Mouse (Mus musculus) CH12.LX (cell line): ENCODE data around the gene Tcea2. TPM values are rescaled to one million over a fixed set of nuclear protein-coding genes. Genes with fewer than 3 reads are reported as not detected.

ENCODE experiments used
- DNase-seq: peaks from one replicate; pipeline ENCODE4 v3.0.0-alpha.2; 2013; ENCODE audit errors: extremely low read depth
- H3K27ac ChIP-seq: 2 replicates; pipeline ENCODE4 v1.5.1; 2012; ENCODE audit warnings: low read depth, mild to moderate bottlenecking, control low read depth, moderate library complexity; ENCODE audit not compliant: insufficient read depth
- H3K27me3 ChIP-seq: replicated peaks from 2 replicates; pipeline ENCODE3; 2012; ENCODE audit warnings: inconsistent platforms
- H3K36me3 ChIP-seq, 2 experiments: replicated peaks in 1 of 2; 2 replicates each; pipeline versions ENCODE3 to v1.6.1; 2012; ENCODE audit warnings: inconsistent platforms in 1 of 2, low read length in 1 of 2, mild to moderate bottlenecking in 1 of 2, mixed read lengths in 1 of 2, moderate library complexity in 1 of 2; ENCODE audit not compliant: control insufficient read depth in 1 of 2, insufficient read depth in 1 of 2
- H3K4me1 ChIP-seq, 2 experiments: 2 replicates each; pipeline ENCODE4 v1.6.1; 2012; ENCODE audit warnings: inconsistent platforms in 1 of 2, moderate library complexity in 1 of 2; ENCODE audit not compliant: insufficient read depth in 2 of 2, control insufficient read depth in 1 of 2
- H3K4me2 ChIP-seq: 2 replicates; pipeline ENCODE4 v1.6.1; 2012; ENCODE audit warnings: low read depth, mild to moderate bottlenecking, control low read depth; ENCODE audit not compliant: poor library complexity, insufficient read depth, severe bottlenecking
- H3K4me3 ChIP-seq, 3 experiments: fragments of 150-350 bp in 1 of 3; sonication (generic) in 1 of 3; replicated peaks in 1 of 3; 2 replicates each; pipeline versions ENCODE3 to v1.5.1; 2011 to 2012; ENCODE audit warnings: low read depth in 2 of 3, low read length in 2 of 3, mild to moderate bottlenecking in 2 of 3, moderate library complexity in 2 of 3, control low read depth in 1 of 3, improper control_type of control experiment in 1 of 3, inconsistent platforms in 1 of 3, mixed read lengths in 1 of 3; ENCODE audit not compliant: poor library complexity in 1 of 3
- H3K79me2 ChIP-seq: replicated peaks from 2 replicates; pipeline ENCODE4 v1.6.1; 2012; ENCODE audit warnings: mild to moderate bottlenecking, moderate library complexity; ENCODE audit not compliant: control insufficient read depth, poor library complexity, insufficient read depth, severe bottlenecking; ENCODE audit errors: extremely low read depth
- H3K9ac ChIP-seq: 2 replicates; pipeline ENCODE4 v1.6.1; 2012; ENCODE audit warnings: low read depth, mild to moderate bottlenecking, control low read depth, moderate library complexity; ENCODE audit not compliant: insufficient read depth
- H3K9me3 ChIP-seq: replicated peaks from 2 replicates; pipeline ENCODE3; 2012; ENCODE audit warnings: low read length, inconsistent platforms, mixed read lengths
- BHLHE40 ChIP-seq: IDR thresholded peaks from 2 replicates; pipeline ENCODE4 v1.6.1; 2011; ENCODE audit warnings: mild to moderate bottlenecking, low read depth, low read length, improper control_type of control experiment
- CHD1 ChIP-seq: IDR thresholded peaks from 2 replicates; pipeline ENCODE4 v1.6.1; 2012; ENCODE audit warnings: low read depth, low read length, improper control_type of control experiment, inconsistent platforms
- CHD2 ChIP-seq: IDR thresholded peaks from 2 replicates; pipeline ENCODE4 v1.6.1; 2011; ENCODE audit warnings: low read length, improper control_type of control experiment
- E2F4 ChIP-seq: IDR thresholded peaks from 2 replicates; pipeline ENCODE4 v1.6.1; 2011; ENCODE audit warnings: low read depth, low read length, improper control_type of control experiment; ENCODE audit not compliant: insufficient replicate concordance
- EP300 ChIP-seq: IDR thresholded peaks from 2 replicates; pipeline ENCODE4 v1.6.1; 2011; ENCODE audit warnings: low read length, improper control_type of control experiment
- ETS1 ChIP-seq: conservative IDR thresholded peaks from 2 replicates; pipeline ENCODE4 v1.6.1; 2012; ENCODE audit warnings: low read depth, mild to moderate bottlenecking, inconsistent platforms, low read length, improper control_type of control experiment, moderate library complexity
- HCFC1 ChIP-seq: IDR thresholded peaks from 2 replicates; pipeline ENCODE4 v1.6.1; 2012; ENCODE audit warnings: low read depth, mild to moderate bottlenecking, inconsistent platforms, low read length, improper control_type of control experiment
- IRF4 ChIP-seq: IDR thresholded peaks from 2 replicates; pipeline ENCODE4 v1.6.1; 2014; ENCODE audit warnings: low read depth, mild to moderate bottlenecking, inconsistent platforms, low read length, improper control_type of control experiment
- JUN ChIP-seq: IDR thresholded peaks from 2 replicates; pipeline ENCODE4 v1.6.1; 2011; ENCODE audit warnings: low read depth, mild to moderate bottlenecking, low read length, improper control_type of control experiment, moderate library complexity; ENCODE audit not compliant: insufficient read depth
- JUND ChIP-seq: conservative IDR thresholded peaks from 2 replicates; pipeline ENCODE4 v1.6.1; 2011; ENCODE audit warnings: low read depth, low read length, improper control_type of control experiment
- KAT2A ChIP-seq: IDR thresholded peaks from 2 replicates; pipeline ENCODE4 v1.6.1; 2012; ENCODE audit warnings: low read length, improper control_type of control experiment, inconsistent platforms; ENCODE audit not compliant: insufficient replicate concordance
- MAFK ChIP-seq: IDR thresholded peaks from 2 replicates; pipeline ENCODE4 v1.6.1; 2011; ENCODE audit warnings: low read length, improper control_type of control experiment; ENCODE audit not compliant: insufficient replicate concordance
- MAX ChIP-seq: IDR thresholded peaks from 2 replicates; pipeline ENCODE4 v1.6.1; 2011; ENCODE audit warnings: low read length, improper control_type of control experiment
- MAZ ChIP-seq: IDR thresholded peaks from 2 replicates; pipeline ENCODE4 v1.6.1; 2012; ENCODE audit warnings: low read depth, mild to moderate bottlenecking, inconsistent platforms, low read length, improper control_type of control experiment, moderate library complexity
- MEF2A ChIP-seq: IDR thresholded peaks from 2 replicates; pipeline ENCODE4 v1.6.1; 2014; ENCODE audit warnings: low read depth, mild to moderate bottlenecking, inconsistent platforms, low read length, improper control_type of control experiment, borderline replicate concordance
- MYC ChIP-seq: IDR thresholded peaks from 2 replicates; pipeline ENCODE4 v1.6.1; 2011; ENCODE audit warnings: low read depth, mild to moderate bottlenecking, improper control_type of control experiment, low read length
- NELFE ChIP-seq: IDR thresholded peaks from 2 replicates; pipeline ENCODE4 v1.6.1; 2011; ENCODE audit warnings: low read depth, low read length, improper control_type of control experiment
- NRF1 ChIP-seq: IDR thresholded peaks from 2 replicates; pipeline ENCODE4 v1.6.1; 2014; ENCODE audit warnings: low read depth, mild to moderate bottlenecking, inconsistent platforms, low read length, improper control_type of control experiment, moderate library complexity
- POLR2A ChIP-seq: IDR thresholded peaks from 2 replicates; pipeline ENCODE4 v1.6.1; 2011; ENCODE audit warnings: low read depth, mild to moderate bottlenecking, improper control_type of control experiment, low read length
- RAD21 ChIP-seq: IDR thresholded peaks from 2 replicates; pipeline ENCODE4 v1.6.1; 2011; ENCODE audit warnings: low read depth, mild to moderate bottlenecking, low read length, improper control_type of control experiment, moderate library complexity
- RCOR1 ChIP-seq: conservative IDR thresholded peaks from 2 replicates; pipeline ENCODE4 v1.6.1; 2012; ENCODE audit warnings: low read depth, mild to moderate bottlenecking, inconsistent platforms, low read length, improper control_type of control experiment
- SIN3A ChIP-seq: IDR thresholded peaks from 2 replicates; pipeline ENCODE4 v1.6.1; 2012; ENCODE audit warnings: low read length, improper control_type of control experiment, inconsistent platforms
- TCF12 ChIP-seq: IDR thresholded peaks from 2 replicates; pipeline ENCODE4 v1.6.1; 2014; ENCODE audit warnings: low read depth, mild to moderate bottlenecking, inconsistent platforms, low read length, improper control_type of control experiment
- UBTF ChIP-seq: IDR thresholded peaks from 2 replicates; pipeline ENCODE4 v1.6.1; 2012; ENCODE audit warnings: low read depth, mild to moderate bottlenecking, inconsistent platforms, low read length, improper control_type of control experiment, moderate library complexity
- USF1 ChIP-seq: IDR thresholded peaks from 2 replicates; pipeline ENCODE4 v1.6.1; 2014; ENCODE audit warnings: low read depth, mild to moderate bottlenecking, inconsistent platforms, low read length, improper control_type of control experiment
- USF2 ChIP-seq: conservative IDR thresholded peaks from 2 replicates; pipeline ENCODE4 v1.6.1; 2011; ENCODE audit warnings: low read depth, low read length, improper control_type of control experiment
- ZKSCAN1 ChIP-seq: IDR thresholded peaks from 2 replicates; pipeline ENCODE4 v1.6.1; 2012; ENCODE audit warnings: low read depth, inconsistent platforms, low read length, improper control_type of control experiment, borderline replicate concordance
- ZMIZ1 ChIP-seq: IDR thresholded peaks from 2 replicates; pipeline ENCODE4 v1.6.1; 2012; ENCODE audit warnings: low read depth, mild to moderate bottlenecking, inconsistent platforms, low read length, improper control_type of control experiment
- ZNF384 ChIP-seq: IDR thresholded peaks from 2 replicates; pipeline ENCODE4 v1.6.1; 2012; ENCODE audit warnings: low read depth, low read length, improper control_type of control experiment, inconsistent platforms
- dilution Hi-C: fragments of 300-500 bp; cut with MboI; formaldehyde crosslinking; loops from 2 replicates; pipeline ENCODE4 v1.14.3; 2020; ENCODE audit warnings: low sequenced_read_pairs; ENCODE audit not compliant: extremely low pct_unique_long_range_greater_than_20kb, extremely low pct_ligation_motif_present
- in situ Hi-C: fragments of 300-500 bp; cut with MboI; formaldehyde crosslinking; loops from 3 replicates; pipeline ENCODE4 v1.14.3; 2019; ENCODE audit warnings: low sequenced_read_pairs, low pct_ligation_motif_present, low pct_unique_long_range_greater_than_20kb, mixed read lengths
- polyA plus RNA-seq: library from polyadenylated mRNA; unstranded; fragments of >175 nt; gene quantifications from 2 replicates; pipeline ENCODE4 v1.2.1, GENCODE M21; 2012; ENCODE audit warnings: low read depth; ENCODE audit not compliant: insufficient read length
- total RNA-seq, 2 experiments: library from RNA; depleted of rRNA; stranded (reverse); fragments of 300-350 nt in 1 of 2; fragments of >200 nt in 1 of 2; gene quantifications; 2 replicates each; pipeline ENCODE4 v1.2.3; 2012 to 2014

The Tcea2 gene
- total and polyA plus RNA-seq, 3 experiments: 8.8 to 14.4 (median 9.2) TPM

DNA sequence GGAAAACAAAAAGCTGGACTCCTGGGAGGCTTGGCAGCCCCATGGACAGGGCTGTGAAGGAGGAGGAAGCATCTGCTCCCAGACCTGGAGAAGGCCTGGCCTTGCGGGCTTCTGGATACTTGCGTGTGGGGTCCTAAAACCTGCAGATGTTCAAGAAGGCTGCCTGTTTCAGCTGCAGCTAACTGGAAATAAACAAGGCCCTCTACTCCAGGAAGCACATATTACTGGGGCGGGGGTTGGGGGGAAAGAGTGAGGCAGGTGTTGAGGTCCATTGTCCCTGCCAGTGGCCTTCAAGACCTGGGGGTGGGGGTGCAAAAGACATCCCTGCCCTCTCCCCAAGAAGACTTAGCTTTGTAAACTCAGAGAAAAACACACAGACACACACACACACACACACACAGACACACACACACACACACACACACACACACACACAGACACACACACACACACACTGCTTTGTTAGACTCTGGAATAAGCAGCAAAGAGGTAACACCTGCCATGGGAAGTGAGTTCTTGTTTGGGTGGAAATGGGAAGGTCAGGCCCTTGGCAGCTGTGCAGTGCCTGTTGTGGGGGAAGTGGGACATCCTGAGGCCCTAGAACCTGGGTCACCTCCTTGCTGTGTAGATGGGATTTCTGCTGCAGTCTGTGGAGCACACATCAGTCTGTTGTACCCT is 17.4 kb upstream of the Tcea2 start:
- H3K79me2 ChIP-seq: no peaks in the 10 kb centered on the region
- in situ Hi-C loops (no loop called here), dilution Hi-C loops (no loop called here)
- no peaks in the 10 kb centered on the region for H3K27me3 ChIP-seq
- H3K9ac ChIP-seq: no peak overlapping the region
- TF ChIP-seq UBTF (no peak), MYC (no peak), MEF2A (no peak), ZKSCAN1 (no peak), EP300 (no peak), E2F4 (no peak), JUN (no peak), CHD2 (no peak), POLR2A (no peak), NELFE (no peak), RAD21 (no peak), MAX (no peak), USF1 (no peak), CHD1 (no peak), MAZ (no peak)
- H3K4me1 ChIP-seq: peaks cover 6 to 28% of the 10 kb centered on the region in 2 experiments; a peak in 3 of 4 replicates
- H3K4me2 ChIP-seq: no peak overlapping the region
- no peak overlapping the region for H3K27ac ChIP-seq
- H3K9me3 ChIP-seq: no peaks in the 10 kb centered on the region
- no peak for DNase-seq
- H3K4me3 ChIP-seq: no peak overlapping the region
- H3K36me3 ChIP-seq: peaks cover 5 to 17% of the 10 kb centered on the region in 2 experiments

DNA sequence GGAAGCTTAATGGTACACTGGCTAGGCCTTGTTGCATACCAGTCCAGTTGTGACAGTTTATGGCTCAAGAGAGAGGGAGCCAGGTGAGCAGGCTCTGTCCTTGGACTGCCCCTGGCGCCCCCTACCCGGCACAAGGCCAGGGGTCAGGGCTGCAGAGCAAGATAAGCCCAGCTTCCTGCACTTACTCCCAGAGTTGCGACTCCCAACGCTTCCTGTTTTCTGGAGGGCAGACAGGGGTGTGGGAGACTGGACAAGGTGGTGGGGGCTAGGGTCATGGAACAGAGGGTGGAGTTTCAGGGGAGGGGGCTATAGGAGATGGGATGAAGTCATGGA is 16.8 kb upstream of the Tcea2 start:
- Histone ChIP-seq H3K27ac (no peak overlapping the region), H3K79me2 (no peaks in the 10 kb centered on the region), H3K27me3 (no peaks in the 10 kb centered on the region), H3K4me3 (no peak overlapping the region), H3K4me1 (peaks cover 6 to 28% of the 10 kb centered on the region in 2 experiments; a peak in 3 of 4 replicates), H3K36me3 (peaks cover 5 to 13% of the 10 kb centered on the region in 2 experiments), H3K9me3 (no peaks in the 10 kb centered on the region), H3K9ac (no peak overlapping the region)
- dilution Hi-C loops (no loop called here), in situ Hi-C loops (no loop called here)
- DNase-seq: no peak
- no peak for TF ChIP-seq ETS1
- no peak for TF ChIP-seq HCFC1
- TF ChIP-seq TCF12: no peak
- TF ChIP-seq JUN: no peak
- no peak for TF ChIP-seq ZNF384
- TF ChIP-seq MAFK: no peak
- TF ChIP-seq SIN3A: no peak
- TF ChIP-seq MYC: no peak
- TF ChIP-seq ZMIZ1: no peak
- no peak for TF ChIP-seq NRF1
- no peak for TF ChIP-seq MAX
- TF ChIP-seq KAT2A: no peak
- no peak for TF ChIP-seq BHLHE40
- TF ChIP-seq POLR2A: no peak
- no peak for TF ChIP-seq RCOR1
- TF ChIP-seq MEF2A: no peak
- no peak for TF ChIP-seq EP300
- TF ChIP-seq JUND: no peak
- TF ChIP-seq USF2: no peak
- TF ChIP-seq IRF4: no peak
- TF ChIP-seq, all 38 proteins: peak for 0
- no peak overlapping the region for H3K4me2 ChIP-seq
